Mouse (Mus musculus) gonadal fat pad, adult 2 months (tissue): ENCODE measurements around the gene Fam76a. TPM values are rescaled to one million over a fixed set of nuclear protein-coding genes. Genes with fewer than 3 reads are reported as not detected.

Source experiments
- DNase-seq: peaks from one replicate; pipeline ENCODE4 v3.0.0-alpha.2; 2012; ENCODE audit warnings: low read depth
- polyA plus RNA-seq: library from polyadenylated mRNA; depleted of rRNA; stranded (reverse); fragments of >200 nt; gene quantifications from 2 replicates; pipeline ENCODE4 v1.2.3, GENCODE M21; 2012; rRNA removed

The Fam76a gene
- polyA plus RNA-seq, 1 experiment: 14.7 TPM

GRCm38 (mm10) chr4:132884844-132885374 is 37.4 kb downstream of the Fam76a start:
- DNase-seq: no peak

- DNase-seq: no peak
Measured at GRCm38 (mm10) chr4:132884064-132884843, 38.1 kb downstream of the Fam76a start, which contains the start of gene Stx12. Gene Stx12 (minus strand): TSS chr4:132884509.

GRCm38 (mm10) chr4:132883561-132884063 is 38.7 kb downstream of the Fam76a start:
- DNase-seq: no peak

GRCm38 (mm10) chr4:132874363-132875097 is 47.8 kb downstream of the Fam76a start:
- no peak for DNase-seq

- DNase-seq: no peak
Measured at GRCm38 (mm10) chr4:132873481-132874362, 48.6 kb downstream of the Fam76a start.

GRCm38 (mm10) chr4:132871116-132871515 is 51.2 kb downstream of the Fam76a start:
- no peak for DNase-seq

- DNase-seq: no peak
Measured at GRCm38 (mm10) chr4:132864856-132865255, 57.5 kb downstream of the Fam76a start.

GRCm38 (mm10) chr4:132863012-132863411 is 59.3 kb downstream of the Fam76a start:
- no peak for DNase-seq

GRCm38 (mm10) chr4:132860880-132861279 is 61.5 kb downstream of the Fam76a start:
- DNase-seq: no peak

Other genes starting within 250 kb of the Fam76a start
- gene Xkr8, start 190.0 kb downstream of the Fam76a start, polyA plus RNA-seq: 8.8 and 11.5 TPM in 2 replicates
- gene Smpdl3b, start 165.3 kb downstream of the Fam76a start, polyA plus RNA-seq: 18.4 and 20.3 TPM in 2 replicates
- gene Rpa2, start 154.2 kb downstream of the Fam76a start, polyA plus RNA-seq: 20.9 and 21.6 TPM in 2 replicates
- 7.2 and 7.8 TPM in 2 replicates for gene Themis2, start 126.2 kb downstream of the Fam76a start, polyA plus RNA-seq
- 29.4 and 29.7 TPM in 2 replicates for gene Ppp1r8, start 79.4 kb downstream of the Fam76a start, polyA plus RNA-seq
- 33.4 and 37.6 TPM in 2 replicates for gene Stx12, start 38.0 kb downstream of the Fam76a start, polyA plus RNA-seq
- 3.2 and 3.3 TPM in 2 replicates for gene Fgr, start 51.5 kb upstream of the Fam76a start, polyA plus RNA-seq
- 18.3 and 30.3 TPM in 2 replicates for gene Ahdc1, start 88.7 kb upstream of the Fam76a start, polyA plus RNA-seq
- gene Wasf2, start 207.9 kb upstream of the Fam76a start, polyA plus RNA-seq: 47.2 and 62.0 TPM in 2 replicates